Mouse (Mus musculus) ES-E14 (cell line): Measurements from ENCODE around the gene Spaca3.

ENCODE experiments used
- CHD2 ChIP-seq: IDR thresholded peaks from 2 replicates; pipeline ENCODE4 v1.6.1; 2014; ENCODE audit warnings: mild to moderate bottlenecking, low read depth, low read length, inconsistent platforms
- MAFK ChIP-seq: IDR thresholded peaks from 2 replicates; pipeline ENCODE4 v1.6.1; 2014; ENCODE audit warnings: mild to moderate bottlenecking, low read depth, low read length, inconsistent platforms; ENCODE audit not compliant: insufficient read depth
- ZC3H11A ChIP-seq: IDR thresholded peaks from 2 replicates; pipeline ENCODE4 v1.6.1; 2012; ENCODE audit warnings: low read depth, mild to moderate bottlenecking, inconsistent platforms, low read length, borderline replicate concordance

- TF ChIP-seq ZC3H11A = no peak
- TF ChIP-seq MAFK = no peak
- no peak for TF ChIP-seq CHD2
Measured at GRCm38 (mm10) chr11:80877131-80877651, 19.0 kb downstream of the Spaca3 start.
